Mouse (Mus musculus): ENCODE results near the gene Clec3a.

DNA sequence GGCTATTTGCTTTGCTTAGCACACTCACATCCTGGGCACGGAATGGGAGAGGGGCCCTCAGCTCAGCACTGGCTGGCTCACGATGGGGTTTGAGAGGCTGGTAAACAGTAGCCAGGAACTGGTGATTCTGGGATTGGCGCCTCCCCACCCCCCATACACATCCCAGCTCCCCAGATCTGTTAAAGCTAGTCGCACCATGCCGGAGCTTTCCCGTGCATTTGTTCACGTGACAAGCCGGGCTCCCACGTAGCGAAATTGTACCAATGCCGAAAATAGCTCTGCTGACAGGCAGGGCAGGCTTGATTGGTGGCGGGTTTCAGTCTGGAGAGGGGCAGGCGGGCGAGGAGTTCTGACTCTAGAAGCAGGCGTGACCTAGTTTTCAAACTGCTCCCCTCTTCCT, 38.1 kb downstream of the Clec3a start:
- TF ChIP-seq MYOG (IDR thresholded peaks at IDR 0.05; ENCODE audit: control insufficient read depth, extremely low read depth, insufficient read length) (no peak), CTCF (IDR thresholded peaks at IDR 0.05; ENCODE audit: control insufficient read depth, insufficient read depth, insufficient read length) (no peak)
